Mouse (Mus musculus): ENCODE data around the gene Timm10. TPM values are rescaled to one million over a fixed set of nuclear protein-coding genes. Genes with fewer than 3 reads are reported as not detected.
"Not testable (repeated sequence)": the region's sequence is repeated elsewhere in the genome, so short reads cannot be mapped to it uniquely, and the experiment has no call there.

Timm10 gene
- total RNA-seq (2021), result 10 to 100 TPM; 55.5 to 60.4 TPM

GRCm38 (mm10) chr2:84826488-84827282 lies at the start of gene Timm10:
Timm10 (plus strand) TSS chr2:84826997.
- peak; percentile 86 for DNase-seq
- intact Hi-C loops (cut with DNase I), result no loop called here

- intact Hi-C loops (cut with DNase I), result no loop called here
- DNase-seq, result no peak
Observed at GRCm38 (mm10) chr2:84777706-84778105, 49.1 kb upstream of the Timm10 start.

- DNase-seq, result no peak
- intact Hi-C loops (cut with DNase I), result no loop called here
Observed at GRCm38 (mm10) chr2:84779210-84779609, 47.6 kb upstream of the Timm10 start.

DNA sequence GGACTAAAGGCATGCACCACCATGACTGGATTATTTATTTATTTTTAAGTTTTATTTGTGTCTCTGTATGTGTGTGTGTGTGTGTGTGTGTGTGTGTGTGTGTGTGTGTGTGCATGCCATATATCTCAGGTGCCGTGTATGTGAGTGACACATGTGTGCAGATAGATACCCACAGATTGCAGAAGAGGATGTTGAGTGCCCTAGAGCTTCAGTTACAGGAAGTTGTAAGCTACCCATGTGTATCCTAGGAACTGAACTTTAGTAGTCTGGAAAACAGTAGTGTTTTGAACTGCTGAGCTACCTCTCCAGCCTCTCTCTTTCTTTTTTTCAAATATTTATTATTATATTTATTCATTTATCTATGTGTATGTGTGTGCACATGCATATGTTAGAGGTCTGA lies 43.5 kb upstream of the Timm10 start:
- DNase-seq, result no peak
- intact Hi-C loops (cut with DNase I), result no loop called here

GRCm38 (mm10) chr2:84783840-84784566 lies 42.8 kb upstream of the Timm10 start:
- intact Hi-C loops (cut with DNase I), result no loop called here
- no peak for DNase-seq

- DNase-seq, result no peak
- intact Hi-C loops (cut with DNase I), result no loop called here
Observed at GRCm38 (mm10) chr2:84788316-84788715, 38.5 kb upstream of the Timm10 start.

- DNase-seq, result no peak
- intact Hi-C loops (cut with DNase I), result no loop called here
Observed at GRCm38 (mm10) chr2:84790418-84790817, 36.4 kb upstream of the Timm10 start.

DNA sequence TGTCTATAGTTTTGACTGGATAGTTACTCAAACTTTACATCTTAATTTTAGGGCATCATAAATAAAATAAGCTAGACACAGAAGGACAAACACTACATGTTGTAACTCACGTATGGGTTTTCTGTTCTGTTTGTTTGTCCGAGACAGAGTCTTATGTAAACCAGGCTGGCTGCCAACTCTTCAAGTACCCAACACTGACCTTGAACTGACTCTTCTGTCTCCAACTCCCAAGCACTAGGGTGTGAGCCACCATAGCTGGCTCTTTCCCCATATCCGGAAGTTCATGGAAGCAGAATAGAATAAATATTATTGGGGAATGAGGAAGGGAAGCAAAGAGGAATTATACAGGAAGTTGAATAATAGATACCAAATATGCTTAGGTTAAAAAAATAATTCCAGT lies 34.3 kb upstream of the Timm10 start:
- intact Hi-C loops (cut with DNase I), result no loop called here

DNA sequence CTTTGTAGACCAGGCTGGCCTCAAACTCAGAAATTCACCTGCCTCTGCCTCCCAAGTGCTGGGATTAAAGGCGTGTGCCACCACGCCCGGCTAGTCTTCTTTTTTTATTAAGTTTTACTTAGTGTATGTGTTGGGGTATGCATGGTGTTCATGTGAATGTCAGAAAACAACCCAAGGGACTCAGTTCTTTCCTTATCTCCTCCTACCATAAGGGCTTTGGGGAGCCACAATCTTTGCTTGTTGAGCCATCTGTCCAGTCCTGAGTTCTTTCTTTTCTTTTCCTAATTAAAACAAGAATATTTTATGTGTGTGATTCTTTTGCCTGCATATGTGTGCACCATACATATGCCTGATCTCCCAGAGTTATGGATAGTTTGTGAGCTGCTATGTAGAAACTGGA lies 33.6 kb upstream of the Timm10 start:
- no peak for DNase-seq
- intact Hi-C loops (cut with DNase I), result no loop called here

More for the DNA sequence above, 34.3 kb upstream of the Timm10 start:
- DNase-seq, result no peak

GRCm38 (mm10) chr2:84793871-84794270 lies 32.9 kb upstream of the Timm10 start:
- intact Hi-C loops (cut with DNase I), result no loop called here
- DNase-seq, result no peak

- peak; percentile 83 for DNase-seq
- intact Hi-C loops (cut with DNase I), result loop anchor here (5.0 kb wide), 2 partner anchors 56 to 71 kb away; partner anchors contain the start of genes Clp1 and Gm19426
Observed at GRCm38 (mm10) chr2:84797833-84798492, 28.8 kb upstream of the Timm10 start.

GRCm38 (mm10) chr2:84798493-84798921 lies 28.3 kb upstream of the Timm10 start, which contains the start of gene Ube2l6:
Ube2l6 (plus strand) TSS chr2:84798828.
- intact Hi-C loops (cut with DNase I), result loop anchor here (5.0 kb wide), 2 partner anchors 56 to 71 kb away; partner anchors contain the start of genes Clp1 and Gm19426
- peak; percentile 68 for DNase-seq

GRCm38 (mm10) chr2:84799041-84799561 lies 27.7 kb upstream of the Timm10 start:
- peak; percentile 61 for DNase-seq

DNA sequence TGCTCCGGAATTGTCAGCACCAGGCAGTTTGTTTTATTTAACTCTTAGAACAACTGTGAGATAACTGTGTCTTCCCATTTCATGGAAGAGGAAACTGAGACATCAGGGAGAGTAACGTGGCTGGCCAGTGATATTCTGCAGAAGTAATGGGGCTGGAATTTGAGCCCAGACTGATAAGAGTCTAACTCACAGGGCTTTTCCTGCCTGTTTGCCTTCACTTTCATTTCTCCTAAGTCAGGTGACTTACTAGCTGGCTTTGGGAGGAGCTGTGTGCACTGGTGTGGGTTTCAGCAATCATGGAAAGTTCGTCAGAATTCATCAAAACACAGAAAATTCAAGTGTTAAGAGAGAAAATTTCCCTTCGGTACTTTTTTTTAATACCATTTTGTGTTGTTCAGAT lies 26.5 kb upstream of the Timm10 start:
- intact Hi-C loops (cut with DNase I), result no loop called here
- DNase-seq, result no peak

More at GRCm38 (mm10) chr2:84799041-84799561, 27.7 kb upstream of the Timm10 start:
- intact Hi-C loops (cut with DNase I), result loop anchor here (5.0 kb wide), 2 partner anchors 57 to 72 kb away; partner anchors contain the start of genes Clp1 and Gm19426

DNA sequence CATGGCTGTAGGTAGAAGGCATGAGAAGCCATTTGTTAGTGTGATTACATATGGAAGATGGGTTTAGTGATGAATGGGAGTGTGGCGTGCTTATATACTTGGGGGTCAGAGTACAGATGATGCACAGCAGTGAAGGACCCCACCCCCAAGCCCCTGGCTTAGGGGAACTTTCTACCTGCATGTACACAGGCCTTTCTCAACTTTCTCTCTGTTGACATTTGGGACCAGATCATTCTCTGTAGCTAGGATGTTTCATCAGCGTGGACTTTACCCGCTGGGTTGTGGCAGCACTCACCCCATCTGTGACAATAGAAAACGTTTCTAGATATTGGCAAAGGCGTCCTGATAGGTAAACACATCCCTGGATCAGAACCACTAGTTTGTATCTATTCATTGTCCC lies 25.6 kb upstream of the Timm10 start:
- DNase-seq; intact Hi-C loops (cut with DNase I): not testable (repeated sequence)

- no peak for DNase-seq
- intact Hi-C loops (cut with DNase I), result no loop called here
Observed at GRCm38 (mm10) chr2:84803963-84804362, 22.8 kb upstream of the Timm10 start.

DNA sequence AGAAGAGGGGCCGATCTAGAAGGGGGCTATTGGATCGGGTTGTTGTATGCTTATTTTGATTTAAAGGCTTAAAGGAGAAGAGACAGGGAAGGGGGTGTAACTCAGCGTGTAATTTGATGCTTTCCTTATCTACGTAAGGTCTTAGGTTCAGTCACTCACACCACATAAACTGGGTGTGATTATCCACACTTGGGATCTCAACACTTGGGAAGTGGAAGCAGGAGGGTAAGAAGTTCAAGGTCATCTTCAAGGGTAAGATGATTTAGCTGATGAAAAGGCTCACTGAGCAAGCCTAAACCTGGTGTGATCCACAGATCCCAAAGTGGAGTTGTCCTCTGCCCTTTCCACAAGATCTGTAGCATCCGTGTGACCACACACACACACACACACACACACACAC lies 20.3 kb upstream of the Timm10 start:
- DNase-seq, result no peak
- intact Hi-C loops (cut with DNase I), result no loop called here

- no peak for DNase-seq
- intact Hi-C loops (cut with DNase I), result no loop called here
Observed at GRCm38 (mm10) chr2:84809330-84809729, 17.5 kb upstream of the Timm10 start.

DNA sequence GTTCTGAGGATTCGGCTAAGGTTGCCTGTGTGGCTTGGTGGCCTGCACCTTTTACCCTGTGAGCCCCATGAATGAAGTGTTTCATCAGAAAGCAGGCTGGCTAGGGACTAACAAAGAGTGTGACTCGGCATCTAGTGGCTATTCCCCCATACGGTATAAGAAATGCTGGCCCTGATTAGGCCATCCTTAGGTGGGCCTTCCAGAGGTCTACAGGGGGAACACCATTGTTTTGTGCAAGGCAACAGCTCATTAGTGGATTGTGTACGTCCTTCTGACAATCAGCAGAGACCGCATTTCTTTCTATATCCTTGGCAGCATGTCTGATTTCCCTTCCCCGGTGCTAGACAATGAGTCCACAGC lies 16.3 kb upstream of the Timm10 start:
- no peak for DNase-seq
- intact Hi-C loops (cut with DNase I), result no loop called here

- intact Hi-C loops (cut with DNase I), result no loop called here
Observed at GRCm38 (mm10) chr2:84810886-84811577, 15.8 kb upstream of the Timm10 start.

More at GRCm38 (mm10) chr2:84810886-84811577, 15.8 kb upstream of the Timm10 start:
- peak; percentile 84 for DNase-seq
